Mouse (Mus musculus) layer of hippocampus, adult 2 months (tissue): ENCODE data around the gene Crisp3. TPM values are rescaled to one million over a fixed set of nuclear protein-coding genes. Genes with fewer than 3 reads are reported as not detected.
A peak's percentile ranks its signal among the peaks of the same experiment; 100 is the strongest.
"Not testable (repeated sequence)": the region's sequence is repeated elsewhere in the genome, so short reads cannot be mapped to it uniquely, and the experiment has no call there.

Experiments used
- DNase-seq, 2 experiments: peaks; one replicate each; pipeline ENCODE4 v3.0.0; 2022; ENCODE audit warnings: low spot score in 2 of 2
- H3K27ac ChIP-seq: fragments of 200-600 bp; 2 replicates; pipeline ENCODE4 v1.8.1; 2022
- H3K4me3 ChIP-seq: fragments of 200-600 bp; 2 replicates; pipeline ENCODE4 v1.8.1; 2022; ENCODE audit warnings: mild to moderate bottlenecking
- CTCF ChIP-seq: fragments of 200-600 bp; conservative IDR thresholded peaks from 2 replicates; pipeline ENCODE4 v1.8.1; 2022; ENCODE audit warnings: antibody characterized with exemption, mild to moderate bottlenecking, moderate library complexity
- long read RNA-seq, 2 experiments: library from polyadenylated mRNA; stranded (forward); transcript quantifications; one replicate each; pipeline ENCODE4 v2.0.0; 2021; ENCODE audit warnings: borderline mapping rate in 2 of 2
- total RNA-seq, 2 experiments: library from RNA; stranded (reverse); gene quantifications; 2 replicates each; pipeline ENCODE4 v1.2.3; 2021

Gene Crisp3
- total RNA-seq: not detected
- long read RNA-seq, experiment 1: 0 reads
- long read RNA-seq, experiment 2: 0 reads

DNA sequence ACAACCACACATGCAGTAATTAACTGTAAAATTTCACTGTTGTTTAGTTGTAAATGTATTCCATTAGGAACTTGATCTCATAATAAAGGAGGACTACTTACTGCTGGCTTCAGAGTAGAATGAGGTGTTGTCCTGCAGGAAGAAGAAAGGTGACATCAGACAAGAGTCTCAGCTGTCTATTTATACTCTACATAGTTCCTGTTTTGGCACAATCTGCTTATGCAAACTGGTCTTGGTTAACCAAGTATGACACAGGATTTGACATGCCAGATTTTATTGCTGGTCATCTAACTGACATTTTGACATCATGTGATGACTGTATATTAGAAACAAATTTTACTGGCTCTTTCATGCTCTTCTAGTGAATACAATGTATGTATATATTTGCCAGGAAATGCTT, at the start of gene Crisp3:
TSS of gene Crisp3 (minus strand) at position 154 of the 400 bp plus-strand sequence.
- Histone ChIP-seq H3K27ac (no peak within 1 kb of the TSS), H3K4me3 (no peak within 1 kb of the TSS)
- no peak for DNase-seq
- TF ChIP-seq CTCF: no peak

DNA sequence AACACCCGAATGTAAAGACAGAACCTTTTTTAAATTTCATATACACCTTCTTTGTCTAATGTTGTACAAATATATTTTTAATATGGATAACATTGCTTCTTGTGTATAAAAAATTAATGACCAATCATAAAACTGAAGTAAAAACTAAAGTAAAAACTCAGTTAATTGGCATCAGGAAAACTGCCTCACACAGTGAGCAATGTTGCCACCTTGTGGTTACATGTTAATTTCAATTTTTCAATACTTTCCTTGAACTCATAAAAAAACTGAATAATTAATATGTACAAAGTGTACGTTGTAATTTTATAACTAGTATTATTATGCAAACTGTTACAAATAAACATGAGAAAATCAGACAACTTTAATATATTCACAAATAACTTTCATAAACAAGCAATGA, 43.3 kb upstream of the Crisp3 start:
- DNase-seq: no peak
- Histone ChIP-seq H3K27ac (no peak overlapping the region), H3K4me3 (no peak overlapping the region)
- TF ChIP-seq CTCF: peak; percentile 82

DNA sequence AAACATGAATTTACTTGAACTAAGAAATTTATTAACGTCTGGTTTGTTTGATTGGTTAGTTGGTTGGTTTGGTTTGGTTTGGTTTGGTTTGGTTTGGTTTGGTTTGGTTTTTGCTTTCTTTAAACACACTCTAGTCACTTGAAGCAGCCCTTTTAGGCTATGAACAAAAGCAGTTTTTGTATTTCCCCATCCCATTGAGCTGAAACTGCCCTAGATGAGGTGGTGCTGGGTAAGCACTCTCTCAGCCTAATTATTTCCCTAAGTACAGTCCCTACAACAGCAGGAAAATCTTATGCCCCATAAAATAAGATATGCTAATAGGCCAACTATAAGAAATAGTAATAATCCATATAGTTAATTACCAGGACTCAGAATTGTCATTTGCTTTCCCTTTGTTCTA, 33.4 kb upstream of the Crisp3 start:
- Histone ChIP-seq H3K27ac (no peak overlapping the region), H3K4me3 (no peak overlapping the region)
- DNase-seq: no peak
- TF ChIP-seq CTCF: no peak

- TF ChIP-seq CTCF: no peak
- H3K4me3 ChIP-seq: no peak overlapping the region
- DNase-seq: peak in 1 of 2 experiments; percentile 10
- no peak overlapping the region; the same call in 1 of the 2 replicates for H3K27ac ChIP-seq
Measured at GRCm38 (mm10) chr17:40274906-40275470, 32.9 kb upstream of the Crisp3 start.

- Histone ChIP-seq H3K4me3 (no peak overlapping the region), H3K27ac (no peak overlapping the region)
- no peak for DNase-seq
- TF ChIP-seq CTCF: no peak
Measured at GRCm38 (mm10) chr17:40252487-40252886, 10.4 kb upstream of the Crisp3 start.

DNA sequence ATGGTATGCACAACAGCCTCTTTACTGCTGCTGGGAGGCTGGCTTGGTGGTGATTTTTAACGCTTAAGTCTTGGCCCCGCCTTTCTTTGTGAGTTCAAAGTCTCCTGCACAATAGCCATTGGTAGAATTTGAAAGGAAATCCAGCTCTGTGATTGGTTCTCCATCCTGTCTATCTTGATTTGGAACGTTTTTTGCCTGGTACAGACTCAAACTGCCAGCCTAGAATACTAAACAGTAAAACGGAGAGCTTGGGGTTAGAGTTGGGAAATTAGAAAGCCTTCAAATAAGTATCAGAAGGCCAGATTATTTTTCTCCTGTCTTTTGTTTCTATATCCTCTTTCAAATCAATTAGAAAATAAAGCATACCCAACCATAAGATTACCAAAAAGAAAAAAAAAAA, 33.5 kb downstream of the Crisp3 start, which contains the start of gene Pgk2:
TSS of gene Pgk2 (minus strand) at position 101 of the 400 bp plus-strand sequence.
- no peak for TF ChIP-seq CTCF
- DNase-seq: no peak
- Histone ChIP-seq H3K27ac (no peak within 1 kb of the TSS), H3K4me3 (no peak within 1 kb of the TSS)

DNA sequence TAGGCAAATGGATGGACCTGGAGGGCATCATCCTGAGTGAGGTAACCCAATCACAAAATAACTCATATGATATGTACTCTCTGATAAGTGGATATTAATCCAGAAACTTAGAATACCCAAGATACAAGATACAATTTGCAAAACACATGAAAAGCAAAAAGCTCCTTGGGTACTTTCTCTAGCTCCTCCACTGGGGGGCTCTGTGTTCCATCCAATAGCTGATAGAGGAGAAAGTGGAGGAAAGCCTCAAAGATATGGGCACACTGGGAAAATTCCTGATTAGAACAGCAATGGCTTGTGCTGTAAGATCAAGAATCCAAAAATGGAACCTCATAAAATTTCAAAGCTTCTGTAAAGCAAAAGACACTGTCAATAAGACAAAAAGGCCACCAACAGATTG, 40.3 kb downstream of the Crisp3 start:
- not testable (repeated sequence) for H3K4me3 ChIP-seq

DNA sequence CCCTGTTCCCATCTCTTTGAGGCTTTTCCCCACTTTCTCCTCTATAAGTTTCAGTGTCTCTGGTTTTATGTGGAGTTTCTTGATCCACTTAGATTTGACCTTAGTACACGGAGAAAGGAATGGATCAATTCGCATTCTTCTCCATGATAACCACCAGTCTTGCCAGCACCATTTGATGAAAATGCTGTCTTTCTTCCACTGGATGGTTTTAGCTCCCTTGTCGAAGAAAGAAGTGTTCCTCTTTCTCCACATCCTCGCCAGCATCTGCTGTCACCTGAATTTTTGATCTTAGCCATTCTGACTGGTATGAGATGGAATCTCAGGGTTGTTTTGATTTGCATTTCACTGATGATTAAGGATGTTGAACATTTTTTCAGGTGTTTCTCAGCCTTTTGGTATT, 51.9 kb downstream of the Crisp3 start:
- H3K4me3 ChIP-seq, DNase-seq, H3K27ac ChIP-seq: not testable (repeated sequence)

More for the DNA sequence above, 40.3 kb downstream of the Crisp3 start:
- DNase-seq, H3K27ac ChIP-seq: not testable (repeated sequence)
- peak; percentile 49 for TF ChIP-seq CTCF

Other genes with a start within 250 kb of the Crisp3 start
- not detected for gene AC192777.2, start 146.8 kb downstream of the Crisp3 start, total RNA-seq
- gene Pgk2, start 33.6 kb downstream of the Crisp3 start, total RNA-seq: not detected
- gene Crisp1, start 76.9 kb upstream of the Crisp3 start, total RNA-seq: not detected